Mouse (Mus musculus) stomach, postnatal 0 days (tissue): ENCODE measurements around the gene Itga8. TPM values are rescaled to one million over a fixed set of nuclear protein-coding genes. Genes with fewer than 3 reads are reported as not detected.

ENCODE experiments used
- ATAC-seq: fragments of 200-750 bp; cut with Nextera tagmentation; 2 replicates; pipeline ENCODE4 v1.8.0; 2017; ENCODE audit not compliant: low FRiP score, low TSS enrichment
- DNase-seq: peaks from one replicate; pipeline ENCODE4 v3.0.0-alpha.2; 2016; ENCODE audit warnings: low spot score
- H3K27ac ChIP-seq: fragments of 300-500 bp; sonication (generic); replicated peaks from 2 replicates; pipeline ENCODE4 v1.5.1; 2014; ENCODE audit warnings: mild to moderate bottlenecking, control low read depth
- H3K27me3 ChIP-seq: fragments of 300-500 bp; sonication (generic); 2 replicates; pipeline ENCODE4 v1.6.1; 2014; ENCODE audit warnings: low read length; ENCODE audit not compliant: control insufficient read depth, insufficient read depth
- H3K36me3 ChIP-seq: fragments of 300-500 bp; sonication (generic); 2 replicates; pipeline ENCODE4 v1.6.1; 2014; ENCODE audit warnings: low read length, mixed read lengths; ENCODE audit not compliant: control insufficient read depth, insufficient read depth
- H3K4me1 ChIP-seq: fragments of 300-500 bp; sonication (generic); replicated peaks from 2 replicates; pipeline ENCODE4 v1.6.1; 2014; ENCODE audit warnings: antibody characterized with exemption; ENCODE audit not compliant: control insufficient read depth, insufficient read depth
- H3K4me2 ChIP-seq: fragments of 300-500 bp; sonication (generic); replicated peaks from 2 replicates; pipeline ENCODE4 v1.6.1; 2014; ENCODE audit warnings: low read depth, mild to moderate bottlenecking, control low read depth, moderate library complexity
- H3K4me3 ChIP-seq: fragments of 300-500 bp; sonication (generic); 2 replicates; pipeline ENCODE4 v1.5.1; 2014; ENCODE audit warnings: low read depth, low read length, control low read depth
- H3K9ac ChIP-seq: fragments of 300-500 bp; sonication (generic); 2 replicates; pipeline ENCODE4 v1.6.1; 2014; ENCODE audit warnings: mild to moderate bottlenecking, low read length, control low read depth, mixed read lengths
- H3K9me3 ChIP-seq: fragments of 300-500 bp; sonication (generic); 2 replicates; pipeline ENCODE4 v1.6.1; 2016; ENCODE audit warnings: low read length; ENCODE audit not compliant: control insufficient read depth
- CTCF ChIP-seq: IDR thresholded peaks from 2 replicates; pipeline ENCODE4 v1.5.1; 2016; ENCODE audit warnings: antibody characterized with exemption, low read depth, mild to moderate bottlenecking, moderate library complexity
- EP300 ChIP-seq: optimal IDR thresholded peaks from 2 replicates; pipeline ENCODE3; 2016; ENCODE audit warnings: antibody characterized with exemption
- WGBS: fragments of 180-500 bp; shearing (Covaris S2); extraction: QIAGEN DNeasy Blood & Tissue Kit; methylation state at CpG from one replicate; pipeline ENCODE4 v1.1.7; 2014; 5-methylcytosine and 5-hydroxymethylcytosine counted together
- polyA plus RNA-seq: library from polyadenylated mRNA; unstranded; fragments of >200 nt; fragmentation: Nextera tagmentation; extraction: Ambion mirVana; gene quantifications from 2 replicates; pipeline ENCODE4 v1.2.1, GENCODE M21; 2015

Gene Itga8
- polyA plus RNA-seq, result 7.5 and 7.7 TPM in 2 replicates

DNA sequence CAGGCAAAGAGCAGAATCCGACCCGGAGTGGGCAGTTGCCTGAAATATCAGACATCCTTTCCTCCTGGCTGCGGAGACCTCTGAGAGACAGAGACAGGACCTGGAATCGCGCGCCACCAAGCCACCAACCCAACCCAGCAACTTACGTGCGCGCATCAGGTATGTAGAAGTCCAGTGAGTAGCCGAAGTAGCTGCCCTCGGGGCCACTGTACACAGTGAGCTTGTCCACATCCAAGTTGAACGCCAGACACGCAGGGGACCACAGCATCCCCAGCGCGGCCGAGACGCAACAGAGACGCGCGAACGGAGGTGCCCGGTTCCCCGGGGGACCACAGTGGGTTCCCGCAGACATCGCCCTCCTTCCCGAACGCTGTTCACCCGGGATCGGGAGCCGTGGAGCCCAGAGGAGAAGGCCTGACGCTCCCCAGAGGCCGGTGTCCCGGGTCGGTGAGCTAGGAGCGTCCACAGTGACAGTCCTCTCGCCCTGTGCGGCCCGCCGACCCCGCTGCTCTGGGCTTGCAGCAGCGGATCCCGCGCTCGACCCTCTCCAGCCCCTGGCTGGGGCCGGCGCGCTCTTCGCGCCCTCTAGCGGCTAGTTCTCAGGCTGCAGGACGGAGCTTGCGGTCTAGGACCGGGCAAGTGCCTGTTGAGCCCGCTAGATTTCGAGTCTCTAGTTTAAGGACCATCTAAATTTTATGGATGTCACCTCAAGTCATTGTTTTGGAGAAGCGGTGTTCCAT is at the start of gene Itga8:
Gene Itga8, minus strand, starts transcription at position 492 of the 740 bp plus-strand sequence.
- Histone ChIP-seq H3K27ac (peak within 1 kb of the TSS; percentile 18; the same call in 1 of the 2 replicates), H3K4me1 (no peaks in the 10 kb centered on the region), H3K36me3 (no peaks in the 10 kb centered on the region), H3K4me2 (peak within 1 kb of the TSS; percentile 90), H3K9me3 (no peaks in the 10 kb centered on the region), H3K27me3 (no peaks in the 10 kb centered on the region), H3K4me3 (peak within 1 kb of the TSS; percentile 67), H3K9ac (peak within 1 kb of the TSS; percentile 70)
- ATAC-seq, result peak; percentile 92
- TF ChIP-seq EP300 (no peak), CTCF (peak; percentile 96)
- 1% methylated on average over 56 of the region's 56 CpGs for WGBS
- DNase-seq, result peak; percentile 76

DNA sequence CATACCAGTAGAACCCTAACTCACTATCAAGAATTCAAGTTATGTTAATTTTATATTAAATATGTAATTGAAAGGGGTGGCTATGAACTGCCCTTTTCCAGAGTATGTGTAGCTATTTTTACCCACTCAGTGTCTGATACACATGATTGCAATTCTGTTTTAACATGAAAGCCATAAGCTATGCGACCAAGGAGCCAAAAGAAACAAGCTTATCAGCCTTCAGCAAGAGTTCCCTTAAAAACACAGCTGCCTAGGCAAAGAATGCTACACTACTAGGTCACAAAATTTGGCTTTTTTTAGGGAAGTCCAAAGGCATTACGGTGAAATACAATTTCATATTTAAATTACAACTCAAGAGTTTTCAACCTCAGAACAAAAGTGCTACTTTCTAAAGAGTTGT is 47.2 kb upstream of the Itga8 start:
- Histone ChIP-seq H3K4me1 (no peaks in the 10 kb centered on the region), H3K27ac (no peak overlapping the region), H3K27me3 (no peaks in the 10 kb centered on the region), H3K4me3 (no peak overlapping the region), H3K9me3 (no peaks in the 10 kb centered on the region), H3K4me2 (no peak overlapping the region), H3K9ac (no peak overlapping the region), H3K36me3 (peaks cover 5% of the 10 kb centered on the region; the same call in 1 of the 2 replicates)
- DNase-seq, result no peak
- no peak for TF ChIP-seq CTCF
- TF ChIP-seq EP300, result no peak
- 92% methylated on average over 2 of the region's 2 CpGs for WGBS
- no peak for ATAC-seq

DNA sequence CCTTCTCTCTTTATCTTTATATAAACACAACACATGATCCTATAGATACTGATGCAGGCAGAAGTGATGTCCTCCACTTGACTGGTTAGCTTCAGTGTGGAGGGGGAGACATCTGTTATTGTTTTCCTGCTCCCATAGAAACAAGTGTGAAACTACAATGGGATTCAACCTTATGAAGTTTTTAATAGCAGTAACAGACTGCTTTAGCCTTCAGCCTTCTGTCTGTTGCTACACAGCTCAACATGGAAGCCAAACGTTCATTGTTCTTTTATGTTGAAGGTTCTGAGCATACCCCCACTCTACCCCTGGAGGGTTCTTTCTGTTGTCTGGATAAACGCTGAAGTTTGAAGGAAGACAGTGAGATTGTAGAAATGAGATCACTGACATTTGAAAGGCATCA is 30.2 kb upstream of the Itga8 start:
- 64% methylated on average over 2 of the region's 2 CpGs for WGBS
- H3K27me3 ChIP-seq, result no peaks in the 10 kb centered on the region
- no peak overlapping the region for H3K9ac ChIP-seq
- no peak overlapping the region for H3K27ac ChIP-seq
- no peak overlapping the region for H3K4me3 ChIP-seq
- no peaks in the 10 kb centered on the region for H3K4me1 ChIP-seq
- DNase-seq (no peak), ATAC-seq (no peak)
- no peak for TF ChIP-seq CTCF
- no peak for TF ChIP-seq EP300
- H3K9me3 ChIP-seq, result no peaks in the 10 kb centered on the region
- no peaks in the 10 kb centered on the region for H3K36me3 ChIP-seq
- no peak overlapping the region for H3K4me2 ChIP-seq

DNA sequence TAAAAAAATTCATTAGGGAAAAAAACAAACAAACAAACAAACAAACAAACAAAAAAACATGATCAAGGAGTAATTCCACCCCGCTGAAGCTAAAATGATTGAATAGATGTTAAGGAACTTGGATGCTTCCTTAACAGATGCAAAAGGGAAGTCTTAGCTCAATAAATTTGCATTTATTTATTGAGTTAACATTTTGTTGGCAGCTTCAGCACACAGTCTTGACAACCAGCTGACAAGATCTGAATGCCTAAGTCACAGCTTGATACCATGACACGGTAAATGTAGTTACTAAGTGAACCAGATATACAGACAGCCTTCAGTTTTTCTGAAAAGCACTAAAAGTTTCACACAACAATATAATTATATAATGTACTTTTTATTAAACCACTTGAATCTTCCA is 27.9 kb upstream of the Itga8 start:
- TF ChIP-seq EP300, result no peak
- no peak for TF ChIP-seq CTCF
- H3K9me3 ChIP-seq, result no peaks in the 10 kb centered on the region
- no peak overlapping the region for H3K4me2 ChIP-seq
- ATAC-seq, result no peak
- no peaks in the 10 kb centered on the region for H3K4me1 ChIP-seq
- H3K4me3 ChIP-seq, result no peak overlapping the region
- no peak overlapping the region for H3K9ac ChIP-seq
- no peak overlapping the region for H3K27ac ChIP-seq
- WGBS, result 58% methylated on average over 2 of the region's 2 CpGs
- DNase-seq, result no peak
- H3K27me3 ChIP-seq, result no peaks in the 10 kb centered on the region
- H3K36me3 ChIP-seq, result no peaks in the 10 kb centered on the region

DNA sequence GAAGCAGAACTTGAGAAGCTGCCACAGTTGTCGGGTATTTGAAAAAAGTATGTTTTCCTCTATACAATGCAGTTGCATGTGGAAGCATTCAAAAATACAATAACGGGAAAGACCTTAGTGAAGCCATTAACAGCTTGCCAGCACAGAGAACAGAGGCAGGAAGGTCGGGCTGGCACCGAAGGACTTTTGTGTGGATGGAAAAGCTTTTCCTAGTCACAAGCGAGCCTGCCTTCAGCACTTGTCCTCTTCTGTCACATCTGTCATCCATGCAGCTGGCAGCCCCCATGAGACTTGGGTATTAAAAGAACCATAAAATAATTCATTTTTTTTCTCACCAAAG is 27.3 kb upstream of the Itga8 start:
- no peaks in the 10 kb centered on the region for H3K9me3 ChIP-seq
- H3K36me3 ChIP-seq, result no peaks in the 10 kb centered on the region
- no peak overlapping the region for H3K27ac ChIP-seq
- no peaks in the 10 kb centered on the region for H3K27me3 ChIP-seq
- TF ChIP-seq CTCF, result no peak
- TF ChIP-seq EP300, result no peak
- ATAC-seq (no peak), DNase-seq (no peak)
- no peak overlapping the region for H3K9ac ChIP-seq
- no peak overlapping the region for H3K4me3 ChIP-seq
- WGBS, result 48% methylated on average over 5 of the region's 5 CpGs
- no peak overlapping the region for H3K4me2 ChIP-seq
- no peaks in the 10 kb centered on the region for H3K4me1 ChIP-seq

DNA sequence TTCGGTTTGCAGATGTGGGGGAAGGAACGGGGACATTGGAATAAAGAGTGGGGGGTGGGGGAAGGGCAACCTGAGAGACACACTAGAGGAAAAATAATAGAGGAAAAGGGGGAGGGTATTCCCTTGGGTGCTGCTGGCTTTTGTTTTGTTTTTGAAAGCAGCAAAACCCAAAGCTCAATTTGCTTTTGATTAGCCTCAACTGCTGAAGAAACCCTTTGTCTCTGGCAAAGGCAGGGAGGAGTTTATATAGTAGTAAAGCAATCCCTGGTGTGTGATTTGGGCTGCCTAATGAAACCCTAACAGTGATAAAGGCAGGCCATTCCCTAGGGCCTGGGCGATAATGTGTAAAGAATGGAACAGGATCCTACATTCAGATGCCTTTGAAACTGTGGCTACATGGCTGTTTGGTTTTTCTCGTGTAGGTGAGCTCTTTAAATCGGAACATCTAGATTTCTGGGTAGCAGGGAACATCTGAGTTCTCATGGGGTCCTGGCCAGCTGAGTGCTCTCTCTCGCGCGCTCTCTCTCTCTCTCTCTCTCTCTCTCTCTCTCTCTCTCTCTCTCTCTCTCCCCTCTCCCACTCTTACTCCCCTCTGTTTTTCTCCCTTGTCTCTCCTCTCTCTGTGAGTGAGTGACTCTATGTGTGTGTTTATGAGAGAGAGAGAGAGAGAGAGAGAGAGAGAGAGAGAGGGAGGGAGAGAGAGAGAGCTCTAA is 26.8 kb upstream of the Itga8 start:
- H3K4me2 ChIP-seq, result no peak overlapping the region
- H3K27me3 ChIP-seq, result no peaks in the 10 kb centered on the region
- TF ChIP-seq CTCF, result no peak
- H3K4me1 ChIP-seq, result no peaks in the 10 kb centered on the region
- no peak overlapping the region for H3K9ac ChIP-seq
- WGBS, result 44% methylated on average over 8 of the region's 8 CpGs
- H3K4me3 ChIP-seq, result no peak overlapping the region
- H3K36me3 ChIP-seq, result no peaks in the 10 kb centered on the region
- no peak for ATAC-seq
- no peak for DNase-seq
- H3K27ac ChIP-seq, result no peak overlapping the region
- H3K9me3 ChIP-seq, result no peaks in the 10 kb centered on the region
